Mouse (Mus musculus): ENCODE measurements at regions not wholly inside any gene's neighbourhood (a gene's known extent, or its start where the extent isn't known, plus 50 kb on each side); places are given as distances from the start of the nearest gene placed in this dataset.

DNA sequence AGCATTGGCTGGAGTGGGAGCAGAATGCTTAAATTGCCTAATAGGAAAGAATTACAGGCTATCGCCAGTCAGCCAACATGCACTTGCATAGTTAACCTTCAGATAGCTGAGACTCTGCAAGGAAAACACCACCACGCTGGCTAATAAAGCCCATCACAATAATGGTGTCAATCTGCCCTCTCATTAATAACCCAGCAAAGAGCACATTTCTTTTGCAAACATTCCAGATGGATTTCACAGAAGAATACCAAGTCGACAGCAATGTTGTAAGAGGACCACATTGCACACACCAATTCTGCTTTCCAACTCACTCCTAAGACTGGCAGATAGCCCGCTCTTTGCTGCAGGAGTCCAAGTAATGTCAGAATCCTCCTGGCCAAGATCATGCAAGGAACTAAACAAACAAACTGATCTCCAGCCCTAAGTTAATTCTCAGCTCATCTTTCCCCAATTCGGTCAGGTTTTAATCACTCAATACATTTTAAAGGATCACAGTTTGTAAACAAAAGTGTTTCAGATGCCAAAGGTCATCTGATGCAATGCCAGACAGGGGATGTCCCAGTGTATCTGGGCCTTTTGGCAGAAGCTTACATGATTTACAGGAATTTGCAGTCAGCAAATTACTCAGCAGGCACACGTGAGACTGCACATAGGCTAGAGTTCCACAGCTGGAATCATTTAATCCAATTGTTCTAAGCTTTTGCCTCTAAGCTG lies 198.4 kb downstream of the Klf6 start:
- intact Hi-C loops (cut with DNase I) = no loop called here

DNA sequence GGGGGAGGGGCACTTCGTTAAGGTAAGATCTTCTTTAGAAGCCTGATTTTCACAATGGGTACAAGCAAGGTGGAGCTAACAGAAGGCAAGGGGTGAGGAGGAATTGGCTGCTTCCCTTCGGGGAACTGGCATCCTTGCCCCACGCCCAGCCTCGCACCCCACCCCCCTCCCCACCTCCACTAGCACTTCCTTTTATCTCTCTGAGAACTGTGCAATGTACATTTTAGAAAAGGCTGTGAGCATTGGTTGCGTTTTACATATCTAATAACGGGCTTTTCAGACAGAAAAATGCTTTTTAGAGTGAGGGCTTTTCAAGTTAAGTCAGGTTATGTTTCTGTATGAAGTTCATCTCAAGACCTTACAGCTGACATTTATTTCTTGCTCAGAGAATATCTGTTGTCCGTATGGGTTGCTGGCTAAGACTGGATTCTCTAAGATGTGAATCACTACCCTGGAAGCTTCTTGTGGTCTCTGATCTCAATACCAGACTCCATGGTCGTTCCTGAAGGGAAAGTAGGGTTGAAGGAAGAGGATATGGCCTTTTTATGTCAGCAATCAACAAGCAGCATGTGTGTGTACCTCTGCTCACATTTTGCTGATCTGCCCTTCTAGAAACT lies 199.1 kb downstream of the Klf6 start:
- intact Hi-C loops (cut with DNase I) = no loop called here

DNA sequence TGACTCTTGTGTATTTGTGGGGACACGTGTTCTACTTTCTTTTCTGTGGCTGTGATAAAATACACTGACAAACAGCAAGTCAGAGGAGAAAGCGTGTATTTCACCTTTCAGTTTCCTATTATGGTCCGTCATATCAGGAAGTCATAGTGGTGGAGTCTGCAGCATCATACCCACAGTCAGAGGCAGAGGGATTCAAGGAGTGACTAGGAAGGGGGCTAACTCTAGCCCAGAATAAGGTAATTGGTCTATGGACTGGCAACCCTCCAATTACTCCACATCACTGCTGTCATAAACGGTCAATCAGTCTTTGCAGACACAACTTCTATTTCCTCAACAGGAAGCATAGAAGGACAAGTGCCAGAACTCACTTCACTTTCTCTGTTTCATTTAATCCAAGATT lies 201.0 kb downstream of the Klf6 start:
- intact Hi-C loops (cut with DNase I) = no loop called here

DNA sequence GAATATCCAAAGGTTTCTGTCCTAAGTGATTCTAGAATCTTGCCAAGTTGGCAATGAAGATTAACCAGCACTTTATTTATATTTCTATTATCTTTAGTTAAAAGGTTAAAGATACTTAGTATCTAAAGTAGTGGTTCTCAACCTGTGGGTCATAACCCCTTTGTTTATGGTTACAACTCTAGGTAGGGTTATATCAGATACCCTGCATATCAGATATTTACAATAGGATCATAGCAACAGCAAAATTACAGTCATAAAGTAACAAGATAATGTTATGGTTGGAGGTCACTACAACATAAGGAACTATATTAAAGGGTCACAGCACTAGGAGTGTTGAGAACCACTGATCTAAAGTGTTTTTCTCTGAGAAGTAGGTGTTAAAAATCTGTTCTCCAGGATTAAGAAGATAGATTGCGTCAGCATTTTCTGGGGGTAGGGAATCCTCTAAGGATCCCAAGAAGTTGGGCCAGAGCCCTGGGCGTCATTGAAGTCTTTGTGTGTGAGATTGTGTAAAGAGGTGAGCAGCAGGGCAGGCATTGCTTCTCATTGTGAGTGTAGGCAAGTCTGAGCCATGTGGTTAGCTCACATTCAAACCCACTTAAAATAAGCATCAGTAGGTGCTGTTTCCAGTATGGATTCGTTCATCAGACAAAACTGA lies 201.6 kb downstream of the Klf6 start:
- intact Hi-C loops (cut with DNase I) = no loop called here

DNA sequence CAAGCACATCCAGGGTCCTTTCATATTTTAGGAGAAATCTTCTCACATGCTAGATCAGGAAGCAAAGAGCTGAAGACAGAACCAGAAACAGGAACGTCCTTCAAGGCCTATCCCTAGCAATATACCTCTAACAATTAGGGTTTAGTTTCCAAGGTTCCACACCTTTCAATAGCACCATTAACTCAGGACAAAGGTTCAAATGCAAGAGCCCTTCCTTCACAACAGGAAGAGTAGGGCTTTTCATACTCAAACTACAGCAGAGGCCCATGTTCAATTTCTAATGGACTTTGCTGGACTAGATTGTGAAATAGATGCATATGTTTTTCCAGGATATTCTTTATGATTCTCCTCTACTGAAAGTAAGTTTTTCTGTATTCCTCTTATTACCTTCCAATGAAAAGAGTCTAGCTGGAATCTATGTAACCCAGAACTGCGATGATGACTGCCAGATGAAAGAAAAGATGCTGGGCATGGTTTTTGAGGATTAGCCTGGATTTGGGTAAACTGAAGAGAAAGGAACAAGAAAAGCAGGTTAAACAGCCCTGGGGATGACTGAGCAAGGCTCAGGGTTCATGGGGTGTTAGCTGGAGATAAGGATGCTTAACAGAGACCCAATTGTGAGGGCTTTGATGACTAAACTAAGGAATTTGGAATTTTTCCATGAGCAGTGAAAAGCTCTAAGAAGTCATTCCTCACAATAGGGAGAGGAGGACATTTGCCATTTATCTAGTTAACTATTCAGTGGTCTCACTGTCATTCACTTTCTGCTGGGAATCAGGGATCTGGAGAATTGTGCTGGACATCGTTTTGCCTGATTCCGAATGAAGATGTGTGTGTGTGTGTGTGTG lies 215.9 kb downstream of the Klf6 start:
- intact Hi-C loops (cut with DNase I) = no loop called here

DNA sequence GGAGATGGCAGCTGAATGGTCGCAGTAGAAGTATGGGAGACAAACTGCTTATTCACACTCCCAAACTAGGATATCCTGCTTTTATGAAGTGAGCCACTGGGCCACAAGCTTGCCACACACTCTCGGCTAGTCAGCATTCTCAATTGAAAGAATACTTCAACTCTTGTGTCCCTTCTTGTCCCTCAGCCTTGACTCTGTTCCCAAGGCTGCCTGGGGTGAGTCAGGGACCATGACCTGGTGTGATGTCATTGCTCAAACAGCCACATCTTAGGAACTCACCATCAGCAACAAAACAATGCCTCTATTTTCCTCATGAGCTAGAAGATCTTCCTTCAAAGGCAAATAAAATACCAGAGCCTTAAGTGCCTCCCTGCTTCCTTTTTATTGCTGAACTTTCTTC lies 224.6 kb downstream of the Klf6 start:
- intact Hi-C loops (cut with DNase I) = no loop called here

DNA sequence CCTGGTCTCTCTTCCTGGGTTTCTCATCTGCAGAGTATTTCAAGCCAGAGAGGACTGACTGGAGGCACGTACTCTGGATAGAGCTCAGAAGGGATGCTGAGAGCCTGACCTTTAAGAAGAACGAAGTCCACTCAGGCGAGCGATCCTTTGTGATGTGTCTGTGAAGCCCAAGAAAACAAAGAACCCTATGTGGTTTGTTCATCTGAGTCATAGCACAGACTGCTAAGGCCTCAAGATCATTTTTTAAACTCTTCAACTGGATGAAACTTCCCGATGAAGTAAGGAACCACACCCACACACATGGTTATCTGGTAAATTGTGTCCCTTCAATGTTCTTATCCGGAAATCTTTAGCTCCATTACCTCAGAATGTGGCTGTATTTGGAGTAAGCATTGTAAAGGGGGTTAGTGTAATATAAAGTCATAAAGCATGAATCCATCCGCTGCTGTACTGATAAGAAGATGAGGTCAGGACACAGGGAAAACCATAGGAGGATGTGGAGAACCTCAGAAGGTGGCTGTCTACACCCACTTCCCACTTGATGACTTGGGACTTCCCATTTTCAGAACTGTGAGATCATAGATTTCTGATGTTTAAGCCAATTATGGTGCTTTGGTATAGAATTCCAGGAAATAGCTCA lies 247.9 kb downstream of the Klf6 start:
- intact Hi-C loops (cut with DNase I) = no loop called here

DNA sequence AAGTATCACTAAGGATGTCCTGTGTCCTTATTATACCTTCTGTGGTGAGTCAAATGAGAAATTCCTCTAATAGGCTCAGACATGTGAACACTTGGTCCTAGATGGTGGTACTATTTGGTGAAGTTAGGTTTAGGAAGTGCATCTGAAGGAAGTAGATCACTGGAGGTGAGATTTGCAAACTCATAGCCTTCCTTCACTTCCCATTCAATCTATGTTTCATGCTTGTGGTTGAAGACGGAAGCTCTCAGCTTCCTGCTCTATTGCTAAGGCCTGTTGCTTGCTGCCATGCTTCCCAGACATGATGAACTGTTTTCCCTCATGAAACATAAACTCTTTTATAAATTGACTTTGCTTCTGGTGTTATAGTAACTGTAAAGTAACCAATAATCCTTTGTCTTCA lies 258.4 kb downstream of the Klf6 start:
- intact Hi-C loops (cut with DNase I) = no loop called here

DNA sequence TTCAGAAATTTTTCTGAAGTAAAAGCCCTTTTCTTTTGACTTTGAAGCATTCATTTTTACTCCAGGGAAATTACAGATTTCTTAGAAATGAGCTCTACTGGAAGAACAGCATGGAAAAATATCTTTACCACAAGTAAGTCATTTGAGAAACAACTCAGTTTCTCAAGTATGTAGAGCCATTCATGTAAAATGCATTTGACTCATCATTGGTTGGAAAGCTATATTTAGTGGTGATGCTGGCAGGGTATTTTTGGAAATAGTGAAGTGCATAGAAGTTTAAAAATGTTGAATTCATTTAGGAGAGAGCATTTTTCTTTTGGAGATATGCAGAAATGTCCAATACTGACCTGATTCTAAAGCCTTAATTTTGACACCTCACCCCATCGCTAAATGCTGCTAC lies 266.0 kb downstream of the Klf6 start:
- intact Hi-C loops (cut with DNase I) = no loop called here

DNA sequence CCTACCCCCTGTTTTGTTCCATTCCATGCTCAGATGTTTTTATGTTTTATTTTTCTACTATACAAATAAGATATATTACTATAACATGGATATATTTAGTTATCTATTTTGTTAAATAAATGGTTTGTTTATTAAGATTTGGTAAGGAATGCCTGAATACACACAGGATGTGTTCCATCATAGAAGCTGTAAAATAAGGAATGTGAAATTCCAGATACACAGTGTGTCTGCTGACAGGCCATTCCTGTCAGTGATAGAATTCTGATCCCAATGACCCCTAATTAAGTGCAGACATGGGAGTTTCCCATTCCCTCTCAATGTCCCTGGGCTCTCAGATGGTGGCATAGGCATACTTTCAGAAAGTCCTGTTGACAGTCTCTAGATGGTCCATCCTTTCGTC lies 267.6 kb downstream of the Klf6 start:
- intact Hi-C loops (cut with DNase I) = no loop called here

DNA sequence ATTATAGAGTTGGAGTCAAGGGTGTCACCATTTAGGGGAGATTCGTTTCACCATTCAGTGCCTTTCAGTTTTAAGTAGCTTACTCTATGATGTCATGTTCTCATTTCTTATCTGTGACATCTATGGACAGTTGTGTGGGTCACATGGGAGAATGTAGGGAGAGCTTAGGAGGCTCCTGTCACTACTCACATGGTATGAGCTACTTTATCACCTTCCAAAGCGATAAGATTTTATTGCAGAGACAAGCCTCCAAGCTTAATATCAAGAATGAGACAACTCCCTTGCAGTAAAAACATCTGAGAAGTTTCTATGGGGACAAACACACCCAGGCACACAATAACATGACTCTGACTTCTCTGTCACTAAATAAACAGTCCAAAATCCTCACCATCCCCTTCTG lies 270.1 kb downstream of the Klf6 start:
- intact Hi-C loops (cut with DNase I) = no loop called here

DNA sequence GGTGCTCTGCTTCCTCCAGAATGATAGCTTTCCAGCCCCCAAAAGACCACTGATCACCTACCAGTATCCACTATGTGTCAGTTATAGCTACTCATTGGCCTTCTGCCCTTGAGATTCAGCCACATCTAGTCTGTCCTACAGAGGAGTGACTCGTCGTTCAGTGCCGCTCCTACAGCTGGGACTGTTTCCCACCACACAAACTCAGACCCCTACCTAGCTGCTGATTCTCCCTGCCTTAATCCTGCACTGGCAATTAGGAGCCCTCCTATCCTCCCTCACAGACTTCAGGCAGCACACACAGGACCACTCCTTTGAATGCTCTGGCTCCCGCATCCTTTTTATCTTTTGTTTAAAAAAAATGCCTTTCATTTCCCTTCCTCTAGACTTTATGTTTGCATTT lies 275.9 kb downstream of the Klf6 start:
- intact Hi-C loops (cut with DNase I) = no loop called here

DNA sequence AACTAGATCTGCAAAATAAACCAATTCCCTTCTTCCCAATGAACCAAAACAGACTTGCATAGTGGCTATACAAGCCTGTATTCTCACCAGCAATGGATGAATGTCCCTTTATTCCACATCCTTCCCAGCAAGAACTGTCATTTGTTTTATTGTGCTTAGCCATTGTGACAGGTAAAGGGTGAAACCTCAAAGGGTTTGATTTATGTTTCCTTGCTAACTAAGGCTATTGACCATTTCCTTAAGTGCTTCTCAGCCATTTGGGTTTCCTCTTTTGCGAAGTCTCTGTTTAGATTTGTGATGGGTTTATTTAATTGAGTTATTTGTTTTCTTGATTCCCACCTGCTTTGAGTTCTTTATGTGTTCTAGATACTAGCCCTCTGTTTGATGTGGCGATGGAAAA lies 281.5 kb downstream of the Klf6 start:
- intact Hi-C loops (cut with DNase I) = no loop called here

DNA sequence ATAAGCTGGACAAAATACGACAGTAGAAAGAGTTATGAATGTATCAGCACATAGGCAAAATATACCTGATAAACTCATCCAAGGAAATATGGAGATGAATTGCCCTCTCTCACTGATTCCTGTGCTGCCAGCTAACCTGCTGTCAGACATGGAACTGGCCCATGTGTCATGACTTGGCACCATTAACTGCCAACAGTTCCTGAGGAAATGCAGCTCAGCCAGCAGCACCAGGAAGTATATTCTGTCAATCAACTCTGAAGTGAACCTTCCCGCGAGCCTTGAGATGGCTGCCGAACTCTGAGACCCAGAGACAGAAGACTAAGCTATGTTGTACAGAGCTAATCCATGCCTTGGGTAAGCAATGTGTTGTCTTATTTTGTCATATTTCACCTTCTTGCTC lies 292.4 kb downstream of the Klf6 start:
- intact Hi-C loops (cut with DNase I) = no loop called here

DNA sequence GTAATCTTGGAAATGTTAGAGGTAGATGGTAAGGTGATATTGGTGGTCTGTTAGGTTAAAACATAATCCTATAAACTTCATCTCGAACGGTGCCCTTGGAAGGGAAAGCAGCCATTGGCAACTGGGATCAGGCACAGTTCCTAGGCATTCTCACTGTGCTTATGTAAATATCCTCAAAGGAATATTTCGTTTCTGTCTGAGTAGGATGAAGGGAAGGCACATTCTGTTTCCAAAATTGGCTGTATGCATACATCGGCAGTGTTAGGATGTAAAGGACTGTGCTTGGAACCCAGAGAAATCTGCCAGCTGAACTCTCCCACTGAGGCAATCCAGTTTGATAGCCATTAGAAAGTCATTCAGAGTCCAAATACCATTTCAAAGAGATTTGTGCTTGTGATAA lies 294.9 kb downstream of the Klf6 start:
- intact Hi-C loops (cut with DNase I) = no loop called here

DNA sequence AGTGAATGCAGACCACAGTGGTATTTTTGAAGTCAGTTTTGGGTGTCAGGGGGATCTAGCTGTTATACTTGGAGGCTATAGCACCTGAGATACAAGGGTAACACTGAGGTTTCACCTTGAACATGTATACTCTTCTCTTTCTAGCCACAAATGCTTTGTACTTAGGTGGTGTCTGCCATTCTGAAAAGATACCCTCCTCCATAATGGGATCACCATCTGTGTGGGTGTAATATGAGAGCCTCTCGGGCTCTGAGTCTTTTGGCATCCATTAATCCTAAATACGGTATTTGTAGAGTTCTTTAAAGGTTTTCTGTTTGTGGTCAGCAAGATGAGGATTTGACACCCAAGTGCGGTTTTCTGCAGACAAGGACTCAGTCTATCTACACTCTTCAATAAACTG lies 295.7 kb downstream of the Klf6 start:
- intact Hi-C loops (cut with DNase I) = no loop called here

DNA sequence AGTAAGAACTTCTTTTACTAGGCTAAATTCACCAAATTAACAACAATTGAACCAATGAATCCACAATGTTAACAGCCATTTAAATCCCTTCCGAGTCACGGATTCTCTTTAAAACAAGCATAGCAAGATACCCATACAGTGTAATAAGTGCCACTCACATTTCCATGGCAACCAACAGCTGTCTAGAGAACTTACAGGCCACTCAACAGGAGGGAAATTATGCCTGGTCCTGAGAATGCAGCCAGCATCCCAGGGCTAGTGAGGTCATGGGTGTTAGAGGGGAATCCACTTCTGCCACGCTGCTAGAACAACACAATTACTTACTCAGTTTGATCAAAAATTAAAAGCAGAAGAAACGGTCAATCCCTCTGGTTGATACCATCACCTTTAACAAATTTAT lies 296.7 kb downstream of the Klf6 start:
- intact Hi-C loops (cut with DNase I) = no loop called here

DNA sequence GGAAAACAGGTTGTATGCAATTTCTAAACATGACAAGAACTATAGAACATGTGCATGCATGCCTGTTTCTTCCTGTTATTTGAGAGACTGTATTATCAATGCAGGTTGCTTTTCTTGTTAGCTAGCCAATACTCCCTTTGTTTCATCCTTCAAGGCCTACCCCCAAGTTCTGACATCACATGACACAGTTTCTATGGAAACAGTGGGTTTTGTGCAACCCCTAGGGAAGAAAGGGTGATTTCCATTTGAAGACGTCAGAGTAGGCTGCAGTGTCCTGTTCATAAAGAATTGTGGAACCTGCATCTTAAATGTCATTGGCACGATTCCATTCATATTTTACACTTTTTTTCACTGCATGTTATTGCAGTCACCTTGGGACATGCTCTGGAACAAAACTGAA lies 298.1 kb downstream of the Klf6 start:
- intact Hi-C loops (cut with DNase I) = no loop called here

DNA sequence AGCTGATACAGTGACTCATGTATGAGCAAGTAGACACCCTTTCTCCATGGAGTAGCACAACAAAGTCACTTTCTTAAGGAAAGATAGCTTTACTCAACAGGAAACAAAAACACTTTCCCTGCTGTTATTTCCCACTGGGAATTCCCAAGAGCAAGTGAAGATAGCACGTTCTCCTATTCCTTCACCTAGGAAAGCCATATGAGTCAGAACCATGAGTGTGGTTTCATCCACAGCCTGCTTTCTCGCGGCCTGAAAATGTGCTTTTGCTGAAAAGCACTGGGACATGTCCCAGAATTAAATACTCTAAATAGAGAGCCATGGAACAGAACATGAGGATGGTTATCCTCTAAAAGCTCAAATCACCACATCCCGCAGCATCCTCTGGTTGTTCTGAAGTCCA lies 304.6 kb downstream of the Klf6 start:
- intact Hi-C loops (cut with DNase I) = no loop called here

DNA sequence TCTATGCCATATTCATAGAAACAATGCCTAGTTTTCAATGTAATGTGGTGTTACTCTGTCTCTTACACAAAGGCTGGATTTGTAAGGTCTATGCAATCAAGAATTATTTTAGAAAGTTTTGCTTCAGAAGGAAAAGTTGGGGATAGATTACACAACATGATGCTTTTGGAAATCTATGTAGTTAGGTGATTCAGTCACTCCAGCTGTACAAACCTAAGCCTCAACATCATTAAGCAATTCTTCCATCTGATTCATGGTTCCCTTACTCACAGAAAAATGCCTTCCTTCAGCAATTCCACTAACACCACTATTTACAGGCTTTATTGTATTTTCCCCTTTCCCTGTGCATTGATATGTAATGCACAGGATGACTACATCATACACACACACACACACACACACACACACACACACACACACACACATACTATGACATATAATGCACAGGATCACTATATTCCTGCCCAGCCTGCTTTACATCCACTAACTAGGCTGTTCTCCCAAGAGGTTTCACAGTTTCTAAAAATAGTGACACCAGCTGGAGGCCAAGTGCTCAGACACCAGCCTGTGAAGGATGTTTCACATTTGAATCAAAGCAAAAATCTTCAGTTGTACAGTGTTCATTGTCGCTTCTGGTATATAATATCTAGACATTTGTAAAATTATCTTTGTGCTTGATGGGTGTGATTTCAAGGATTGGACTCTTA lies 305.9 kb downstream of the Klf6 start:
- intact Hi-C loops (cut with DNase I) = no loop called here

DNA sequence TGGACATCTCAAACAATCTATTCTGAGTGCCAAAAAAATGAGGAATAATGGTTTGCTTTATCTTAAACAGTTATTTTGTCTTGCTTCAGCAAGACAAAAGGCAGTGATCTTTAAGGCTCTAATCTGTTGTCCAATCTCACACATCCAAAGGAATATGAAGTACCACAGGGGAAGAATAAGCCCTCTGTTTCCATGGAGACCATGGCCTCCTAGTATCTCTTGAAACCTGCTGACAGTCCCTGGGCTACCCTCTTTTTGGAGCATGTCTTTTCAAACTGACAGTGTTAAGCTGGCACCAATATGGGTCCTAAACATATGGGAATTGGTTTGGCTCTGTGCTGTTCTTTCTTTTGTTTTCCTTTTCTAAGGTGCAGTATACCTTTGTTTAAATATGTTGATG lies 311.8 kb downstream of the Klf6 start:
- intact Hi-C loops (cut with DNase I) = no loop called here
